Mouse (Mus musculus) mature B cell (primary cell): ENCODE measurements around the gene Setd2.

ENCODE experiments used
- in situ Hi-C: fragments of 300-500 bp; cut with MboI; formaldehyde crosslinking; loops from 2 replicates; pipeline ENCODE4 v1.14.3; 2019

Gene Setd2

GRCm38 (mm10) chr9:110654726-110655650 lies 122.6 kb downstream of the Setd2 start:
- in situ Hi-C loops: no loop called here

- in situ Hi-C loops: no loop called here
Observed at GRCm38 (mm10) chr9:110655651-110656007, 123.2 kb downstream of the Setd2 start.

- in situ Hi-C loops: no loop called here
Observed at GRCm38 (mm10) chr9:110656249-110657221, 124.1 kb downstream of the Setd2 start, which contains the start of gene Ccdc12. Ccdc12 (plus strand) TSS chr9:110656503.

- in situ Hi-C loops: no loop called here
Observed at GRCm38 (mm10) chr9:110657474-110658078, 125.2 kb downstream of the Setd2 start.

- in situ Hi-C loops: no loop called here
Observed at GRCm38 (mm10) chr9:110659521-110659920, 127.1 kb downstream of the Setd2 start.

GRCm38 (mm10) chr9:110660208-110660607 lies 127.8 kb downstream of the Setd2 start:
- in situ Hi-C loops: no loop called here

GRCm38 (mm10) chr9:110660856-110661612 lies 128.6 kb downstream of the Setd2 start:
- in situ Hi-C loops: no loop called here

- in situ Hi-C loops: no loop called here
Observed at GRCm38 (mm10) chr9:110662844-110663243, 130.4 kb downstream of the Setd2 start.

GRCm38 (mm10) chr9:110665912-110666311 lies 133.5 kb downstream of the Setd2 start:
- in situ Hi-C loops: no loop called here

- in situ Hi-C loops: no loop called here
Observed at GRCm38 (mm10) chr9:110666374-110666773, 134.0 kb downstream of the Setd2 start.

GRCm38 (mm10) chr9:110667219-110667836 lies 134.9 kb downstream of the Setd2 start:
- in situ Hi-C loops: no loop called here
